Mouse (Mus musculus): ENCODE results near the gene Etv2. TPM values are rescaled to one million over a fixed set of nuclear protein-coding genes. Genes with fewer than 3 reads are reported as not detected.

The Etv2 gene
- polyA plus RNA-seq (2012; rRNA removed) = not detected in 2 replicates

DNA sequence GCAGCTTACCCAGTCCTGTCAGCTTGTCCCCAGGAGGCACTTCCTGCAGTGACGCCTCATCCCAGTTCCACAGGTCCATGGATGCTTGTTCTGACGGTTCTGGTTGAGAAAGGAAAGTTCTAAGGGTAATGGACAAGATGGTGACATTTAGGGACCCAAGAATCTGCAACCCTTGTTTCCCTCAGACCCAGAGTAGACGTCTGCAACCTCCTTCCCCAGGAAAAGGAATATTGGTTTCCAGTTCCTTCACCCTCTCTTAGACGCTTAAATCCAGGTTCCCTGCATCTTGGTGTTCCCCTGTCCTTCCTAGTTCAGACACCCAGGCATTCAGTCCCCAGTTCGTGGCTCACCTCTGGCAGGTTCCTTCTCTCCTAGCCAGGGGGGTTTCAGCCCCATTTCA lies at the start of gene Etv2:
TSS of gene Etv2 (minus strand) at position 101 of the 400 bp plus-strand sequence.
- no peak for DNase-seq (ENCODE audit: low read depth)
- no peak for TF ChIP-seq POLR2A (IDR thresholded peaks at IDR 0.05; ENCODE audit: borderline replicate concordance, extremely low read depth, insufficient read depth, insufficient read length, poor library complexity, severe bottlenecking)
- no peak for TF ChIP-seq CTCF (IDR thresholded peaks at IDR 0.05; ENCODE audit: borderline replicate concordance, extremely low read depth, insufficient read depth, insufficient read length)

DNA sequence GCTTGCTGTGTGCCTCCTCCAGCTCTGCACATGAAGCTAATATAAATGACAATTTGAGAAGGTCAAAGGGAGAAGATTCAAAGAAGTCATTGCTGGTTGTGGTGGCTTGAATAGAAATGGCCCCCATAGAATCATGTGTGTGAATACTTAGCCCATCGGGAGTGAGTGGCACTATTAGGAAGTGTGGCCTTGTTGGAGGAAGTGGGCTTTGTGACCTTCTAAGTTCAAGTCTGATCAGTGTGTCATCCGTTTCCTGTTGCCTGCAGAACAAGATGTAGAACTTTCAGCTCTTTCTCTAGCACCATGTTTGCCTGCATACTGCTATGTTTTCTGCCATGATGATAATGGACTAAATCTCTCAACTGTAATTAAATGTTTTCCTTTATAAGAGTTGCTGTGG lies 47.8 kb upstream of the Etv2 start:
- TF ChIP-seq POLR2A (IDR thresholded peaks at IDR 0.05; ENCODE audit: borderline replicate concordance, extremely low read depth, insufficient read depth, insufficient read length, poor library complexity, severe bottlenecking) (no peak), CTCF (IDR thresholded peaks at IDR 0.05; ENCODE audit: borderline replicate concordance, extremely low read depth, insufficient read depth, insufficient read length) (no peak)
- DNase-seq (ENCODE audit: low read depth) = no peak

DNA sequence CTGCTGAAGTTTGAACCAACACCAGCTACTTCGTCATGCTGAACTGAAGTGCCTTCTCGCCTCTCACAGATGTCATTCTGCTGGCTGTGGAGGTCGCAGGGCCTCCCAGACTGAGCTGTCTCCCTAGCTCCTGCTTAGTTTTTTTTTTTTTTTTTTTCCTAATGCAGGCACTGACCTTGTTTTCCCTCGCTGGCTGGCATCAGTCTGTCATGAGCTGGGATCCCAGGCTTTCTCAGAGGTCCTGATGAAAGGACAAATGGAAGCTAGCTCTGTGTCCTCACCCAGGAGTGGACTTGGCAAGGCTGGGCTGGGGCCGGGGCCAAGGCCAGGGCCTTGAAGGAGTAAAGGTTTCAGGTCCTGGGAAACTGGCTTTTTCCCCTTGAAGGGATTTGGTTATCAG lies 46.2 kb upstream of the Etv2 start:
- TF ChIP-seq CTCF (IDR thresholded peaks at IDR 0.05; ENCODE audit: borderline replicate concordance, extremely low read depth, insufficient read depth, insufficient read length) = no peak
- no peak for TF ChIP-seq POLR2A (IDR thresholded peaks at IDR 0.05; ENCODE audit: borderline replicate concordance, extremely low read depth, insufficient read depth, insufficient read length, poor library complexity, severe bottlenecking)
- no peak for DNase-seq (ENCODE audit: low read depth)

DNA sequence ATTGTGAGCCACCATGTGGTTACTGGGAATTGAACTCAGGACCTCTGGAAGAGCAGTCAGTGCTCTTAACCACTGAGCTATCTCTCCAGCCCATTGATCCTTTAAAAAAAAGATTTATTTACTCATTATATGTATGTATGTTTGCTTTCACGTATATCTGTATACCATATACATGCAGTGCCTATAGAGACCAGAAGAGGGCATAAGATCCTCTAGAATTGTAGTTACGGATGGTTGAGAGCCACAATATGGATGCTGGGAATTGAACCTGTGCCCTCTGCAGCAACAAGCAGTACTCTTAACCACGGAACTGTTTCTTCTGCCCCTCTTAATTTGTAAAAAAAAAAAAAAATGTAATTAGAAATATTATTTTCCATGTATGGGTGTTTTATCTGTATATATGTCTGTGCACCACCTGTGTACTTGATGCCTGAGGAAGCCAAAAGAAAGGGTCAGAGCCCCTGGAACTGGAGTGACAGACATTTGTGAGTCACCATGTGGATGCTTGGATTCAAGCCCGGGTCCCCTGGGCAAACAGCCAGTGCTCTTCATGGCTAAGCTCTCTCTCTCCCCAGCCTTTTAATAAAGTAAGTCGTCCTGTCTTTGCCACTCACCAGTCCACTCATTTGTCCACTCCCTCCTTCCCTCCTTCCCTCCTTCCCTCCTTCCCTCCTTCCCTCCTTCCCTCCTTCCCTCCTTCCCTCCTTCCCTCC lies 42.8 kb upstream of the Etv2 start:
- no peak for TF ChIP-seq CTCF (IDR thresholded peaks at IDR 0.05; ENCODE audit: borderline replicate concordance, extremely low read depth, insufficient read depth, insufficient read length)
- no peak for TF ChIP-seq POLR2A (IDR thresholded peaks at IDR 0.05; ENCODE audit: borderline replicate concordance, extremely low read depth, insufficient read depth, insufficient read length, poor library complexity, severe bottlenecking)
- DNase-seq (ENCODE audit: low read depth) = peak; percentile 80

DNA sequence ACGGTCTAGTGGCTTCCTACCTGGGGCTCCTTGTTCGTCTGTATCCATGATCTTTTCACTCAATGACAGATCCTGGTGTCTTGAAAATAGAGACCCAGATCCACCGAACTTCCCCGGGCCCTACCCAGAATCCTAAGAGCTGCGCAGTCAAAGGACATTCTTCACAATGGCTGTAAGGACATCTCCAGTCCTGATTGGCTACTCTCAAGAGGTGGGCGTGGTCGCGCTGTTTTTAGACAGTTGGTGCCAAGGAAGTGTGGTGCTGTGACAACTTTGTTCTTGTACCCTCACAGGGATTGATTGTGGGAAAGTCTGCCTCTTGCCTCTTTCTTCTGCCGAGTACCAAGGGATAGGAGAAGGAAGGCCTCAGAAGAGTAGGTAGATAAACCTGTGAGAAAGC lies 35.8 kb upstream of the Etv2 start, which contains the start of gene Pmis2:
TSS of gene Pmis2 (minus strand) at position 126 of the 400 bp plus-strand sequence.
- no peak for TF ChIP-seq CTCF (IDR thresholded peaks at IDR 0.05; ENCODE audit: borderline replicate concordance, extremely low read depth, insufficient read depth, insufficient read length)
- TF ChIP-seq POLR2A (IDR thresholded peaks at IDR 0.05; ENCODE audit: borderline replicate concordance, extremely low read depth, insufficient read depth, insufficient read length, poor library complexity, severe bottlenecking) = no peak

DNA sequence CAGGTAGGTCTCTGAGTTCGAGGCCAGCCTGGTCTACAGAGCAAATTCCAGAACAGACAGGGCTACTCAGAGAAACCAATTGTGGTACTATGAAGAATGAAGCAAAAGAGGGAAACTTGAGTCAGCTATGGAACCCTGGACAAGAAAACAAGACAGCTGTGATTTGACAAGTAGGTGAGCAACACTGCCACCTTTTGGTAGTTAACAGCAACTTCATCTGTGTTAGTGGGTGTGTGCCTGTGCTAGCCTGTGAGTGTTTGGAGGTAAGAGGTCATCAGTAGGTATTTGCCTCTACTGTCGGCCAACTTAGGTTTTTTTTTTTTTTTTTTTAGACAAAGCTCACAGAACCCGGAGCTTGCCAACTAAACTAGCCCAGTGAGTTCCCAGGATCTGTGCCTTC lies 33.6 kb upstream of the Etv2 start:
- no peak for TF ChIP-seq POLR2A (IDR thresholded peaks at IDR 0.05; ENCODE audit: borderline replicate concordance, extremely low read depth, insufficient read depth, insufficient read length, poor library complexity, severe bottlenecking)
- TF ChIP-seq CTCF (IDR thresholded peaks at IDR 0.05; ENCODE audit: borderline replicate concordance, extremely low read depth, insufficient read depth, insufficient read length) = peak; percentile 49; the same call in 1 of the 2 replicates
- DNase-seq (ENCODE audit: low read depth) = peak; percentile 23

More for the DNA sequence above, 35.8 kb upstream of the Etv2 start, which contains the start of gene Pmis2:
- no peak for DNase-seq (ENCODE audit: low read depth)

DNA sequence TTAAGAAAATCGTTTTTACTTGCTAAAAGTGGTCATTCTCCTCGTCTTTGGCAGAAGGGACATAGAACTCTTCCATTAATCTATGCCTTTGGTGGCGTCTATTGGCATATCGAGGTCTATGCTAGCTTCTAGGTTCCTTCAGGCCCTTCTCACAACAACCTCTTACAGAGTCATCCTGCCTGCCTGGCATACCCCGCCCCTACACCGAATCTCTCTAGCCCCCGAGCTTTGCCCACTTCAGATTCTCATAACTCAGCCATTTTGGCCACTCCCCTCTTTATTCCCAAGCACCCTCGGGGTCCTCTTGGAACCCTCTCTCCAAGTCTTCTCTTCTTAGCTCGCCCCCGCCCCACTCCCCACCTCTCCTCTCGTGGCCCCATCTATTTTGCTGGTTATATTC lies 29.7 kb upstream of the Etv2 start:
- no peak for TF ChIP-seq POLR2A (IDR thresholded peaks at IDR 0.05; ENCODE audit: borderline replicate concordance, extremely low read depth, insufficient read depth, insufficient read length, poor library complexity, severe bottlenecking)
- no peak for DNase-seq (ENCODE audit: low read depth)

DNA sequence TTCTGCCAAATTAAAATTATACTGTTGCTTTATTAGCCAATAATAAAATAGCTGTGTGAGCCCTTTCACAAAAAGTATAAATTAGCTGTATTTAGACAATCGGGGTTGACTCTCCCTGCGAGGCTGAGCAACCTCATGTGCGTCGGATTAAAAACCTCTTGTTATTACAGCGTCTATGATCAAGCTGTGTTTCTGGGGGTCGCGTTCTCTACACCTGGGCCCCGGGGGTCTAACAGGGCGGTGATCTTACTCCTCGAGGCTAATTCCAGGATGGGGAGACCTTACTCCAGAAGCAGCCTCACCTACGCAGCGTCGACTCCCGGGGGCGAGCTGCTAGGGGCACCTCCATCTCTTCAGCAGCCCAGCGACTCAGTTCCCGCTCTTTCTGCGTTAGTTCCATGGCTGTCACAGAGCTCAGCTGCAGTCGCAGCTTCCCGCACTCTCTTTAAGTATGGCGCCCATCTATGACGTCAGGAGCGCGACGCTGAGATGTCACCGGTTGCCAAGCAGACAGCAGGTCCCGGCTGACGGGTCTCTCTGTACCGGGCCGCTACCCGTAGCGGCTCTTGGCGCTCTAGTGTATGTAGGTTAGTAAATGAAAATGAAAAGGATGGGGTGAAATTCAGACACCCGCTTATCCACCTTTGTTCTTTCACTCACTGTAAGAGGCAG lies 29.0 kb upstream of the Etv2 start, which contains the start of gene Haus5:
TSS of gene Haus5 (minus strand) at position 466 of the 672 bp plus-strand sequence.
- peak; percentile 98 for DNase-seq (ENCODE audit: low read depth)
- TF ChIP-seq CTCF (IDR thresholded peaks at IDR 0.05; ENCODE audit: borderline replicate concordance, extremely low read depth, insufficient read depth, insufficient read length) (no peak), POLR2A (IDR thresholded peaks at IDR 0.05; ENCODE audit: borderline replicate concordance, extremely low read depth, insufficient read depth, insufficient read length, poor library complexity, severe bottlenecking) (peak; percentile 60; the same call in 1 of the 2 replicates)

DNA sequence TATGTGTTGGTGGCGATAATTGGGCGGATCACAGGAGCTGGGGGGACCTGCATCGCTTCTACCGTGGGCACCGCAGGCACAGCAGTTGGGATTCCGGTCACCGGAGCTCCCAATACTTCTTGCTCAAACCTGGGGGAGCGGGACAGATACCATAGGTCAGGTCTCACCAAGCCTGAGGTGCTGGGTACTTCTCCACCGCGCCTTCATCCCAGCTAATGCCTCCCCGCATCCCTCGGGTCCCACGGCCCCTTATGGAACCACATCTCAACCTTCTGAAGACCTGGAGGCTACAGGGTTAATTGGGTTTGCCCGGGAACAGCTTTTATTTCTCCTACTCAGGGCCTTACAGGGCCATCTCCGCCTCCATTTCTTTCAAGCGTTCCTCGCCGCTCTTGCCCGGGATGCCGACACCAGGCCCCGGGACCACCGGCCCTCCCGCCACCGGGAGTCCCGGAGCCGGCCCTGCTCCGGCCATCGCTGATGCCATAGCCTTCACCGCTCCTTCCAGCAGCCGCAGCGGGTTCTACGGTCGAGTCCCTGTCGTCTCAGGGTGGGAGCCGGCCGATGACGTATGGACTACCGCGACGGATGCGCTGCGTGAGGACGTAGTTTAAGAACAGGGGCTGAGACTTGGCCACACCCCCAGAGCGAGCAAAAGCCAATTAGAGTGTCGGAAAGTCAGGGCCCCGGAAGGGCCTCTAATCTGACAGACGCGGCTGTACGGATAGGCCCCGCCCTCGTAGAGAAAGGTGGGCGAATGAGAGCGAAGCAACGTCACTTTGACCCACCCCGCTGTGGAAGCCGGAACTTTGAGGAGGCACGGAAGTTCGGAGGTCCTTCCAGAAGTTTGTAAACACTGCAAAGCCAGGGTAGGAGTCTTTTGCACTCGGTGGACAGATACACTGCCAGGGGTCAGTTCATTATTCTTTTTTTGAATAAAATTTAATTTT lies 14.2 kb upstream of the Etv2 start, which contains the start of gene Rbm42:
TSS of gene Rbm42 (minus strand) at position 727 of the 950 bp plus-strand sequence.
- TF ChIP-seq CTCF (IDR thresholded peaks at IDR 0.05; ENCODE audit: borderline replicate concordance, extremely low read depth, insufficient read depth, insufficient read length) (no peak), POLR2A (IDR thresholded peaks at IDR 0.05; ENCODE audit: borderline replicate concordance, extremely low read depth, insufficient read depth, insufficient read length, poor library complexity, severe bottlenecking) (peak; percentile 51; the same call in 1 of the 2 replicates)
- DNase-seq (ENCODE audit: low read depth) = peak; percentile 100

DNA sequence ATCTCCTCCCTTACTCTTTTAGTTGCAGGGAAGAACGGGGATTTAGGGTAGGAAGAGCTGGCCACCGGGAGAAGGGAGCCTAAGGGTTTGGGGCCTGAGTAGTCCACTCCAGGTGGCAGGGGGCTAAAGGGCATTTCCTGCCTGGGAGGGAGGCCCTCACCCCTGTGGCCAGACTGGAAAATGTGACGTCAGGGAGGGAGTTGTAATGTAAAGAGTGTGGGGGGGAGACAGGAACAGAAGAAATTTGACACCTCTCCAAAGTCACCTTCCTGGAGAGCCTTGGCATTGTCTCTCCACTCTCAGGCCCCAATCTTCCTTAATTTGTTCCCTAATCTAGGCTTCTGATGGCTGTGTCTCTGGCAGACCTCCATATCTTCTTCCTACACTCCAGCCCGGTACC lies 3.4 kb upstream of the Etv2 start:
- DNase-seq (ENCODE audit: low read depth) = no peak
- TF ChIP-seq POLR2A (IDR thresholded peaks at IDR 0.05; ENCODE audit: borderline replicate concordance, extremely low read depth, insufficient read depth, insufficient read length, poor library complexity, severe bottlenecking) (no peak), CTCF (IDR thresholded peaks at IDR 0.05; ENCODE audit: borderline replicate concordance, extremely low read depth, insufficient read depth, insufficient read length) (no peak)

DNA sequence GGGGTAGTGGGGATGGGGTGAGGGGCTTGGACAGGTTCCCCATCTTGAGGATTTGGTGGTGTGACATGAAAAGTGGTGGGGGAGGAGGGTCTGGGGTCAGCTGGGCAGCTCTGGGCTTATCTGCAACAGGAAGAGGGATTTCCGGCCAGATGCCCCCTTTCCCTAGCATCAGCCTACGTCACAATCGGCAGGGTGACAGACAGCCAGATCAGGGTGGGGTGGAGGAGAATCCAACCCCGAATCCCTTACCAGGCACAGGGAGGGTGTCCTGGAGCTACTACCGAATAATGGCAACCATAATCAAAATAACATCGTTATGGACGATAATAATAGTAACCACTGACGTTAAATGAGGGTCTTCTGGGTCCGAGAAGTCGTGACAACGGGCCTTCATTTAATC lies 743 bp upstream of the Etv2 start:
- TF ChIP-seq CTCF (IDR thresholded peaks at IDR 0.05; ENCODE audit: borderline replicate concordance, extremely low read depth, insufficient read depth, insufficient read length) (no peak), POLR2A (IDR thresholded peaks at IDR 0.05; ENCODE audit: borderline replicate concordance, extremely low read depth, insufficient read depth, insufficient read length, poor library complexity, severe bottlenecking) (no peak)
- no peak for DNase-seq (ENCODE audit: low read depth)
